Mouse (Mus musculus) lung, adult 2 months (tissue): ENCODE data around the gene Eif4a1. TPM values are rescaled to one million over a fixed set of nuclear protein-coding genes. Genes with fewer than 3 reads are reported as not detected.
"Not testable (repeated sequence)": the region's sequence is repeated elsewhere in the genome, so short reads cannot be mapped to it uniquely, and the experiment has no call there.

ENCODE experiments used
- DNase-seq: peaks from one replicate; pipeline ENCODE4 v3.0.0; 2022
- H3K4me1 ChIP-seq: fragments of 200-500 bp; 2 replicates; pipeline ENCODE4 v1.6.1; 2011; ENCODE audit warnings: low read length; ENCODE audit not compliant: control insufficient read depth, insufficient read depth
- H3K4me3 ChIP-seq: fragments of 200-500 bp; replicated peaks from 2 replicates; pipeline ENCODE3; 2011; ENCODE audit warnings: low read depth, mild to moderate bottlenecking, control low read depth, low read length; ENCODE audit errors: extremely low read depth
- CTCF ChIP-seq: fragments of 200-500 bp; IDR thresholded peaks from 2 replicates; pipeline ENCODE4 v1.5.1; 2011; ENCODE audit warnings: mild to moderate bottlenecking, low read length, control low read depth; ENCODE audit not compliant: insufficient read depth
- POLR2A ChIP-seq: fragments of 200-500 bp; IDR thresholded peaks from 2 replicates; pipeline ENCODE4 v1.6.1; 2011; ENCODE audit warnings: low read depth, mild to moderate bottlenecking, control low read depth, low read length, borderline replicate concordance; ENCODE audit errors: extremely low read depth
- WGBS: fragments of 180-500 bp; shearing (Covaris S2); methylation state at CpG from one replicate; pipeline ENCODE4 v1.1.7; 2018; 5-methylcytosine and 5-hydroxymethylcytosine counted together
- polyA plus RNA-seq: library from polyadenylated mRNA; depleted of rRNA; stranded (reverse); fragments of >200 nt; gene quantifications from 2 replicates; pipeline ENCODE4 v1.2.3, GENCODE M21; 2012

The Eif4a1 gene
- polyA plus RNA-seq, 1 experiment, result 265 TPM

DNA sequence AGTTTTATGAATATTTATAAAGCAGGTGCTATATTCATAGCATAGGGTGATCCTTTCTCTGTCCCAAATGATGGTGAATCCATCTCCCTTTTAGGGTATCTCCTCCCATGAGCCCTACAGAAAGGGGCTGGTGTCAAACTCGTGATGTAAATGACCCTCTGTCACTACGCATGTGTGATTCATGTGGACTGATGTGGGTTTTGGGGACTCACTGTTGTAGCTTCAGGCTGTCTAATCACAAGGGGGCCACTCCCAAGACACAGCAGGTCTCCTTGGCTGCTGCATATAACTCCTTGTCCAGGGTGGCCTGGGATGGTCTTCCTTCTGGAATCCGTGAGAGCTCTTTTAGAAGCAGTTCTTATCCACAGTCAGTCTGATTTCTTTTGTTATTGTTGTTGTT, 38.2 kb upstream of the Eif4a1 start:
- WGBS, result 78% methylated on average over 3 of the region's 3 CpGs

DNA sequence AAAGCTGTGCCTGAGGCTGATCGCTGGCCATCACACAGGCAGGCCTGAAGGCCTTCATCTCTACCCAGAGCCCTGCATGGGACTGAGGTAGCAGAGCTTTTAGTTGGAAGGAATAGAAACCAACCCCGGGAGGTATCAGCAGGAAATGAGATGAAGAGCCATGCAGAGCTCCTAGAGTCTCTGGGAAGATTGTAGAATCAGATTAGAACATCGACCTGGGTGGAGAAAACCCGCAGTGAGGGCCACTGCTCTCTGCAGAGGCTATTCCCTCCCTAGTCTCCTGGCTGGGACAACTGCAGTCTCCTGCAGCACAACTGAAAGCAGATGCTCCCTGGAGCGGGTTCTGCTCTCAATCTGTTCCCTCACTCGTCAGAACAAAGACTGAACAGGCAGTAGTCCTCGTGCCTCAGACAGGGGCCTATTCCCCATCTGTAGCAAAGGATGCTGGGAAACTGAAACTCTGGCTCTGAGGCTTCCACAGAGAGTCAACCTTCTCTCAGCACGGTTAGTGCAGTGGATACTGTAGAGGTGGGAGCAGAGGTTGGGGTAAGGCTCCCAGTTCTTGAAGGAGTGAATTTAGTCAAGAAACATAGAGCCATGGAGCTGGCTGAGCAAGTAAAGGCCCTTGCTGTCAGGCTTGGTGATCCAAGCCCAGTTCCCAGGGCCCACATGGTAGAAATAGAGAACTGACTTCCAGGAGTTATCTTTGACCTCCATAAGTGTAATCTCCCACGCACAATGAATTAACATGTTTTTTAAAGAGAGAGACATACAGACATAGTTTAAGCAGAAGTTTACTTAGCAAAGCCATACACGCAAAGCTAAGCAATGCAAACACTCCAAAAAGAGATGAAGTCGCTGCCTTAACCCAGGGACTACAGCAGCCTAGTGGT, 37.6 kb upstream of the Eif4a1 start:
- TF ChIP-seq CTCF, result no peak
- TF ChIP-seq POLR2A, result no peak
- no peaks in the 10 kb centered on the region for H3K4me1 ChIP-seq
- no peak for DNase-seq
- WGBS, result 59% methylated on average over 11 of the region's 11 CpGs
- no peak overlapping the region for H3K4me3 ChIP-seq

More for the DNA sequence above, 38.2 kb upstream of the Eif4a1 start:
- no peak overlapping the region for H3K4me3 ChIP-seq
- no peak for TF ChIP-seq POLR2A
- TF ChIP-seq CTCF, result no peak
- no peaks in the 10 kb centered on the region for H3K4me1 ChIP-seq
- no peak for DNase-seq

DNA sequence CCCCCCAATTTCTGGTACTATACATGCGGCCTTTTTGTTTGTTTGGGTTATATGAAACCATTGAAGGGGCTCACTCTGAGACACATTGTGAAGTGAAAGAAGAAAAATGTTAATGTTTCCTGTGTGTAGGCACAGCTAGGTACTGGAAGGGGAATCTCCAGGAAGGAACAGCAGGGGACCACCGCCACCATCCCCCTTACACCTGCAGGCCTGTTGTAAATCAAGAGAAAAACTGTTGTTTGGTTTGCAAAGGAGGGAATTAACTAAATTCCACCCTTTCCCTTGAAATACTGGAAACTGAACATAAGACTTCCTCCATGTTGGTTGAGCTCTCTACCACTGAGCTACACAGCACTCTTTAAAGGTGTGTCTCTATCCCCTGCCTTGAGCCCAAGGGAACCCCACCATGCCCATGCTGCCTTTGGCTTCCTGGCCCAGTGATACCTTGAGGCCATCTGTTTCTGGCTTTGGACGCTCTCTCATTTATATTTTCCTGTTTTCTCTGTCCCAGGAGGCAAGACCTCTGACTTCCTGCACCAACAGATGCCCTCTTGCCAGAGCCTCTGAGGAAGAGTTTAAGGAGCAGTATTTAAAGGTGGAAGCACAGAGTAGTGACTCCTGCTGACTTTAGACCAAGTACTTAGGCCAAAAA, 36.5 kb upstream of the Eif4a1 start:
- WGBS, result 71% methylated on average over 3 of the region's 3 CpGs
- TF ChIP-seq POLR2A, result no peak
- no peak for TF ChIP-seq CTCF
- Histone ChIP-seq H3K4me3 (no peak overlapping the region), H3K4me1 (no peaks in the 10 kb centered on the region)
- no peak for DNase-seq

DNA sequence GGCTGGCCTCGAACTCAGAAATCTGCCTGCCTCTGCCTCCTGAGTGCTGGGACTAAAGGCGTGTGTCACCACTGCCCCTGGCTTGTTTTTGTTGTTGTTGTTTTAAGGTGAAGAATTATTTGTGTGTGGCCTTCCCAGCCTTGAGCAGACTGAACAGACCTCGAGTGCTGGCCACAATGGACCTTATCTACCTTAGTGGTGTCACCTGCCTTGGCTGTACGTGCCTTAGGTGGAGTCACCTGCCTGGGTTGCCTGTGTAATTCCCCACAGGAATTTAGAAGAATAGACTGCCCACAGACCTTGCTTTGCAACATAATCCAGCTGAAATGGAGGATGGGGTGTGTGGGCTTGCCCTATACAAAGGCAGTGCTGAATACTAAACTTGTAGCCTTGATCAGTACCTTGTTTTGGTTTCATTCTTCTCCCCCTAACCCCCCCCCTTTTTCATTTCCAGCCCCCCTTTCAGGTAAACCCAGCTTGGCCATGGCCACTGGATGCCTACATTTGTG, 35.7 kb upstream of the Eif4a1 start:
- no peaks in the 10 kb centered on the region for H3K4me1 ChIP-seq
- DNase-seq, result no peak
- WGBS, result 90% methylated on average over 4 of the region's 4 CpGs
- TF ChIP-seq CTCF (no peak), POLR2A (no peak)
- H3K4me3 ChIP-seq, result no peak overlapping the region

DNA sequence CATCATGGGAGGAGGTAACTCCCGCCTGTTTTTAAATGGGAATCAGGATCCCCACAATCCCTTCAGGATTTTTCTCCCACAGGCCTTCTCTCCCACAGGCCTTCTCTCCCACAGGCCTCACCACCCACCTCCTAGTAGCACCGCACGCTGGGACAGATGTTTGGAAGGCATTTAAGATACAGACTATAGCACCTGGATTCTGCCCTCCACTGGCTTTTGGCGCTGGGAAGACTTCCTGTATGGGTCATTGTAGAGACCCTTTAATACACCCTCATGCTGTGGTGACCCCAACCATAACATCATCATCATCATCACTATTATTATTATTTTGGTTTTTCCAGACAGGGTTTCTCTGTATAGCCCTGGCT, 35.2 kb upstream of the Eif4a1 start:
- H3K4me1 ChIP-seq, result no peaks in the 10 kb centered on the region
- DNase-seq, result no peak
- no peak overlapping the region for H3K4me3 ChIP-seq
- TF ChIP-seq POLR2A (no peak), CTCF (no peak)
- 92% methylated on average over 4 of the region's 4 CpGs for WGBS

DNA sequence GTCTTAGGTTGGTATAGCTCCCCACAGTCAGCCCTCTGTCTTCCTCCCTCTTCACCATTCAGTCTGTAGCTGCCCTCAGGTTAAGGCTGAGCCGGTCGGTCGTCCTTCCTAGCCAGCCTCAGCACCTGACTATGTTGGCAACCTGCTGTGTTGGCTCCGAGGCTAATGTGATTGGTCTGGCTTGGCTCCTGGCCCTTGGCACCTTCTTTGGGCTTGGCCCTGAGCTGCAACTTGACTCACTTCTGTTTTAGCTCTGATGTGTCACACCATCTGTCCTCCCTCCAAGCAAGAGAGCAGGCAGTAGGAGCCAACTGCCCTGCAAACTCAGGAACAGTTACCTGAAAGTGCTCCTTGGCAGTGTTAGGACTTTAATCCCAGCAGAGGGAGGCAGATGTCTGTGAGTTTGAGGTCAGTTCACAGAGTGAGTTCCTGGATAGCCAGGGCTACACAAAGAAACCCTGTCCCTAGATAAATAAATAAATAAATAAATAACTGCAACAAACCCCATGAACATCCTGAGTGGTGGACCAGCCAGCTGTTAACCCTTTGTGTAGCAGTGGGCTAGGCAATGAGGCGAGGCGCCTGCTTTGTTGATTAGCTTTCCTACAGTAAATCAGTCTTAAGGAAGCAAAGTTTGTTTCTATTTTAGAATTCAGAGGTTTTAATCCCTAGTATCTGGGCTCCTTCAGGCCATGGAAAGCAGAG, 34.7 kb upstream of the Eif4a1 start:
- DNase-seq, result peak; percentile 55
- WGBS, result 43% methylated on average over 6 of the region's 6 CpGs
- Histone ChIP-seq H3K4me1 (no peaks in the 10 kb centered on the region), H3K4me3 (no peak overlapping the region)
- TF ChIP-seq CTCF (no peak), POLR2A (peak; percentile 26; the same call in 1 of the 2 replicates)

DNA sequence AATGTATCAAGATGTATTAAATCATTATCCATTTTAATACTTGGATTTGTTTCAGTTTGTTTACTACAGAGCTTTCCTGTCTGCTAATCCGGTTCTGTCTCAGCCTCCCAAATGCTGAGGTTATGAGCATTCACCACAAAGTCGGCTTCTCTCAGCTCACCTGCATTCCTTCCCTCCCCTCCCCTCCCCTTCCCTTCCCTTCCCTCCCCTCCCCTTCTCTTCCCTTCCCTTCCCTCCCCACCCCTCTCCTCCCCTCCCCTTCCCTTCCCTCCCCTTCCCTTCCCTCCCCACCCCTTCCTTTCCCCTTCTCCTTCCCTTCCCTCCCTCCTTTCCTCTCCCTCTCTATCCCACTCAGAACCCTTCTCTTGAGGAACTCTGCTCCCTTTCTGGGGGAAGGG, 32.4 kb upstream of the Eif4a1 start:
- Histone ChIP-seq H3K4me1 (no peaks in the 10 kb centered on the region), H3K4me3 (no peak overlapping the region)
- TF ChIP-seq POLR2A (no peak), CTCF (no peak)
- 13% methylated on average over 2 of the region's 2 CpGs for WGBS
- no peak for DNase-seq

DNA sequence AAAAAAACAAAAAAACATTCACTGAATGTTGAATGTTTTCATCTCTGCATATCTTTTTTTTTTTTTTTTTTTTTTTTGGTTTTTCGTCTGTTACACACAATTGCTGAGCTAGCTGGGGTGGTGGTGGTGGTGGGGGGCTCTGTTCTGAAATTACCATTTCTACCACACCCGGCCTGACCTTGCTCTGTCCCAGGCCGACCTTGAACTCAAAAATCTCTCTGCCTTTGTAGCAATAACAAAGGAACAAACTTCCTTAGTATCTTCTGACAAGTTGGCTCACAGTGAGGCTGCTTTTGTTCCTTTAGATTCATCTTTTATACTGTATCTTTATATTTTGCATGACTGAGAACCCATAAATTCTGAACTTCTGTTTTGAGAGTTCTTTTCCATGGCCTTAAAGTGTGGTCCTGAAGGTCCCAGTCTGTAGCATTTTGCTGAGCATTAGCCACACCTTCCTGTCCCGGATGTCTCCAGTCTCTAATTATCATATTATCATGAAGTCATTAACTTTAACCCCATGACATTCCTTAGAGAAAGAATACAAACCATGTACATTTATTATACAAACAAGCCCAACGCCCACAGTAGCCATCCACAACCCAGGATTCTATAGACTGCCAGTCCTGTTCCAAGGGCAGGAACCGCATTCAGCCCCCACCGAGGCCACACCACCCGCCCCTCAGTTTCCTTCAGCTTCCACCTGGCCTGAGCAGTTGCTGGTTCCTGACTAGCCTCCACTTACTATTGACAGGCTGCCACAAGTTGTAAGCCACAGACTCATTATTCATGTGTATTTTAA, 31.8 kb upstream of the Eif4a1 start:
- no peak for TF ChIP-seq CTCF
- TF ChIP-seq POLR2A, result no peak
- H3K4me3 ChIP-seq, result no peak overlapping the region
- 41% methylated on average over 8 of the region's 8 CpGs for WGBS
- DNase-seq, result no peak
- no peaks in the 10 kb centered on the region for H3K4me1 ChIP-seq

DNA sequence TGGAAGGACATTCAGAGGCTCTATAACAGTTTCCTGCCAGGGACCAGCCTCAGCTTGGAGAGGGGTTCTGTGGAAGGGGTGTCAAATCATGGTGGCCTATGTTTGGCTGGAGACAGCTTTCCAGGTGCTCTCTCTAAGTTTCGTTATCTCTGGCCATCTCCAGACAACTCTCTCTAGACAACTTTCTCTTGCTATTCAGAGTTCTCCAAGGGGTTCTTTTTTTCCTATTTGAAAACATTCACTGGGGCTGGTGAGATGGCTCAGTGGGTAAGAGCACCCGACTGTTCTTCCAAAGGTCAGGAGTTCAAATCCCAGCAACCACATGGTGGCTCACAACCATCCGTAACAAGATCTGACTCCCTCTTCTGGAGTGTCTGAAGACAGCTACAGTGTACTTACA, 31.2 kb upstream of the Eif4a1 start:
- not testable (repeated sequence) for H3K4me1 ChIP-seq, H3K4me3 ChIP-seq, DNase-seq
- WGBS, result 79% methylated on average over 3 of the region's 3 CpGs

DNA sequence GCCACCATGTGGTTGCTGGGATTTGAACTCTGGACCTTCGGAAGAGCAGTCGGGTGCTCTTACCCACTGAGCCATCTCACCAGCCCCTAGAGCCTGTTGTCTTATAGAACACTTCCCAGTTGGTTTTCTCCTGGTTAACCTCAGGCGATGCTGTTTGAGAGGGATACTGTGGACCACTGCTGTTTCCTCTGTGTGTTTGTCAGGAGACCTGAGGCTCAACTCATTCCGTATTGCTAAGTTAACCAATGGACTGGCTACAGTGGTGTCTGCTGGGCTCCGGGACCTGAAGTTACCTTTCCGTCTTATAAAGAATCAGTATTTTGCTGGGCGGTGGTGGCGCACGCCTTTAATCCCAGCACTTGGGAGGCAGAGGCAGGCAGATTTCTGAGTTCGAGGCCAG, 30.7 kb upstream of the Eif4a1 start:
- WGBS, result 96% methylated on average over 10 of the region's 10 CpGs
- H3K4me1 ChIP-seq, H3K4me3 ChIP-seq, DNase-seq: not testable (repeated sequence)
